In genomic region chr5:116003825-116004224, GRCm38 (mm10) we compare ENCODE assay signal across 16 mouse cellular contexts. TPM values are rescaled to one million over a fixed set of nuclear protein-coding genes. Genes with fewer than 3 reads are reported as not detected.
DNase-seq lines count a peak whose midpoint lies in the region; ATAC-seq and TF ChIP-seq lines count a peak whose summit lies in the region.
"Had no signal": no experiment of that assay in that cellular context is flagged by ENCODE, and none has a peak within 500 bp of the region (broad histone marks: within the 10 kb centered on the region; RNA-seq: fewer than 3 reads in every experiment).

No protein-coding gene starts in this region.

- H3K9me3 ChIP-seq in forebrain, embryonic 15.5 days = no peaks in the 10 kb centered on the region
- no peaks in the 10 kb centered on the region for H3K9me3 ChIP-seq in forebrain, embryonic 12.5 days
- no peaks in the 10 kb centered on the region for H3K9me3 ChIP-seq in liver, postnatal 0 days (ENCODE audit: low read length)
- H3K9me3 ChIP-seq: G1E; liver, embryonic 15.5 days; midbrain, embryonic 10.5 days had no signal

- no peak for TF ChIP-seq CTCF in liver, postnatal 0 days (IDR thresholded peaks at IDR 0.05; ENCODE audit: low read depth)

- H3K9ac ChIP-seq in forebrain, embryonic 15.5 days (replicated peaks) = no peak overlapping the region
- no peak overlapping the region for H3K9ac ChIP-seq in forebrain, embryonic 12.5 days
- no peak overlapping the region for H3K9ac ChIP-seq in liver, postnatal 0 days (replicated peaks)
- H3K9ac ChIP-seq: forebrain, postnatal 0 days; liver, embryonic 15.5 days had no signal

- H3K27me3 ChIP-seq in forebrain, embryonic 15.5 days = no peaks in the 10 kb centered on the region
- H3K27me3 ChIP-seq in forebrain, embryonic 12.5 days = no peaks in the 10 kb centered on the region
- no peaks in the 10 kb centered on the region for H3K27me3 ChIP-seq in liver, postnatal 0 days (ENCODE audit: insufficient read depth, low read length)
- H3K27me3 ChIP-seq: liver, embryonic 15.5 days had no signal

- H3K27ac ChIP-seq in forebrain, embryonic 15.5 days (replicated peaks) = no peak overlapping the region
- no peak overlapping the region for H3K27ac ChIP-seq in forebrain, embryonic 12.5 days
- H3K27ac ChIP-seq in liver, postnatal 0 days (ENCODE audit: low read depth) = no peak overlapping the region
- H3K27ac ChIP-seq: liver, embryonic 15.5 days; midbrain, embryonic 10.5 days had no signal

- peak; percentile 71 for DNase-seq in kidney, postnatal 10 days
- no peak for DNase-seq in kidney, adult 9 months
- DNase-seq in adrenal gland, postnatal 25 days = peak; percentile 36
- DNase-seq in kidney, postnatal 4 days = peak; percentile 57 to 73
- DNase-seq in urinary bladder, adult 18-20 months (ENCODE audit: low spot score in 2 of 2) = no peak
- DNase-seq in liver, postnatal 0 days = no peak
- DNase-seq: cerebellum, adult 2 months; embryo, embryonic 11 days; forebrain, postnatal 0 days; gastrocnemius, postnatal 10 days had no signal

- no peak for TF ChIP-seq EP300 in liver, postnatal 0 days (IDR thresholded peaks at IDR 0.05; ENCODE audit: low read depth)

- 0 out of 2 replicates have a peak overlapping the region, but pooled peaks have one; percentile 0 for H3K4me2 ChIP-seq in forebrain, embryonic 15.5 days (replicated peaks)
- H3K4me2 ChIP-seq in forebrain, embryonic 12.5 days = no peak overlapping the region
- H3K4me2 ChIP-seq in liver, postnatal 0 days (ENCODE audit: low read depth, low read length) = no peak overlapping the region
- H3K4me2 ChIP-seq: liver, embryonic 15.5 days had no signal

- 35% methylated on average over 13 of the region's 13 CpGs for WGBS in forebrain, embryonic 15.5 days
- WGBS in forebrain, embryonic 12.5 days = 36% methylated on average over 13 of the region's 13 CpGs
- WGBS in liver, postnatal 0 days (ENCODE audit: insufficient replicate concordance) = 66% methylated on average over 13 of the region's 13 CpGs

- H3K4me3 ChIP-seq in forebrain, embryonic 15.5 days = no peak overlapping the region
- H3K4me3 ChIP-seq in forebrain, embryonic 12.5 days (replicated peaks) = no peak overlapping the region
- no peak overlapping the region for H3K4me3 ChIP-seq in liver, postnatal 0 days (ENCODE audit: low read depth, low read length)
- H3K4me3 ChIP-seq: liver, embryonic 15.5 days; midbrain, embryonic 10.5 days had no signal

- no peak for ATAC-seq in forebrain, embryonic 15.5 days (replicated peaks)
- no peak for ATAC-seq in forebrain, embryonic 12.5 days (ENCODE audit: low FRiP score)
- no peak for ATAC-seq in liver, postnatal 0 days
- ATAC-seq: forebrain, postnatal 0 days; inflammation-experienced regulatory T-cells, adult 6 months had no signal

- H3K4me1 ChIP-seq in forebrain, embryonic 15.5 days = no peaks in the 10 kb centered on the region
- 0 out of 2 replicates have a peak, but pooled peaks cover 2% of the 10 kb centered on the region for H3K4me1 ChIP-seq in forebrain, embryonic 12.5 days
- no peaks in the 10 kb centered on the region for H3K4me1 ChIP-seq in liver, postnatal 0 days (ENCODE audit: insufficient read depth)

- no peaks in the 10 kb centered on the region for H3K36me3 ChIP-seq in forebrain, embryonic 15.5 days
- peaks cover 43% of the 10 kb centered on the region for H3K36me3 ChIP-seq in forebrain, embryonic 12.5 days (replicated peaks)
- peaks cover 18% of the 10 kb centered on the region for H3K36me3 ChIP-seq in liver, postnatal 0 days (replicated peaks; ENCODE audit: insufficient read depth, low read length)

RNA-seq across cellular contexts. Expression of gene Prkab1, which starts 20.5 kb away (rescaled TPM):
- polyA plus RNA-seq in forebrain, embryonic 15.5 days (2015; fragmentation: Nextera tagmentation; extraction: Ambion mirVana) = 52.3 and 53.9 TPM in 2 replicates
- 58.5 and 62.5 TPM in 2 replicates for polyA plus RNA-seq in forebrain, embryonic 12.5 days (2016; fragmentation: Nextera tagmentation; extraction: Ambion mirVana)
- 84.9 and 101 TPM in 2 replicates for total RNA-seq in adrenal gland, postnatal 25 days (2021)
- 51.6 and 51.8 TPM in 2 replicates for polyA plus RNA-seq in liver, postnatal 0 days (2015; fragmentation: Nextera tagmentation; extraction: Ambion mirVana)

Comparison
In these comparisons a context has a peak if more than half of its experiments do, and no peak if none do; other contexts are left out.
1. DNase-seq: peak in kidney, postnatal 10 days (single experiment), adrenal gland, postnatal 25 days (single experiment) and kidney, postnatal 4 days (2 of 2); none in kidney, adult 9 months (single experiment), urinary bladder, adult 18-20 months (0 of 2) and liver, postnatal 0 days (single experiment).